Mouse (Mus musculus) left cerebral cortex, postnatal 14 days (tissue): ENCODE measurements around the gene Lmod1. TPM values are rescaled to one million over a fixed set of nuclear protein-coding genes. Genes with fewer than 3 reads are reported as not detected.

Experiments
- DNase-seq, 2 experiments: peaks; one replicate each; pipeline ENCODE4 v3.0.0; 2021 to 2022; ENCODE audit warnings: low spot score in 2 of 2, mixed read lengths in 1 of 2
- intact Hi-C: fragments of 180-260 bp; cut with DNase I; formaldehyde crosslinking; loops from one replicate; pipeline ENCODE4 v1.15.1; 2025
- long read RNA-seq, 2 experiments: library from polyadenylated mRNA; stranded (forward); transcript quantifications; one replicate each; pipeline ENCODE4 v2.0.0; 2021
- total RNA-seq, 2 experiments: library from RNA; stranded (reverse); gene quantifications; 2 replicates each; pipeline ENCODE4 v1.2.3; 2021

Lmod1 gene
- total RNA-seq: under 1 TPM; 0.34 to 0.72 TPM
- long read RNA-seq, experiment 1: 0 reads
- long read RNA-seq, experiment 2, partial matches to known transcripts: 1 of 1 reads
- long read RNA-seq, experiment 2, other reads (novel, unspliced or antisense): 0 of 1 reads

- intact Hi-C loops: no loop called here
- DNase-seq: peak; percentile 13 to 35
Measured at GRCm38 (mm10) chr1:135324571-135324970, at the start of gene Lmod1. Lmod1 (plus strand) TSS chr1:135324807.

- intact Hi-C loops: loop anchor here (2.0 kb wide), 1 partner anchor 88 kb away; no protein-coding TSS in a partner anchor
- DNase-seq: peak; percentile 58 to 62
Measured at GRCm38 (mm10) chr1:135280646-135281045, 44.0 kb upstream of the Lmod1 start.

DNA sequence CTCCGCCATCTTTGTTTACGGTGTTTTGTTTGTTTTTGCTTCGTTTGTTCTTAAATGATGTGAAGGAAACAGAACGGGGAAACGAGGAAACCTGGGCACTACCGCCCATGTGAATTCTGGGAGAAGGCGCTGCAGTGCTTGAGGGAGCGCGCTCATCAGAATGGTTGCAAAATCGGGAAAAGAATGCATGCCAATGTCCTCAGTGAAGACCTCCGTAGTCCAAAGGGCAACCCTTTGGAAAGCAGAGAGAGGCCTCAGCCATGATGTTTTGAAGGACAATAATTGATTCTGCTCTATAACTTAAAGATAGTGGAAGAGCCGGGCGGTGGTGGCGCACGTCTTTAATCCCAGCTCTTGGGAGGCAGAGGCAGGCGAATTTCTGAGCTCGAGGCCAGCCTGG, 42.8 kb upstream of the Lmod1 start:
- DNase-seq: no peak
- intact Hi-C loops: loop anchor here (2.0 kb wide), 1 partner anchor 87 kb away; no protein-coding TSS in a partner anchor

- DNase-seq: peak in 1 of 2 experiments; percentile 15
- intact Hi-C loops: no loop called here
Measured at GRCm38 (mm10) chr1:135282536-135283286, 41.9 kb upstream of the Lmod1 start.

GRCm38 (mm10) chr1:135283287-135283825, 41.3 kb upstream of the Lmod1 start:
- DNase-seq: peak; percentile 41 to 52
- intact Hi-C loops: no loop called here

- intact Hi-C loops: no loop called here
- DNase-seq: peak; percentile 40 to 66
Measured at GRCm38 (mm10) chr1:135283826-135284291, 40.7 kb upstream of the Lmod1 start, which contains the start of gene Rnpep. Rnpep (minus strand) TSS chr1:135284084.

- intact Hi-C loops: no loop called here
- DNase-seq: no peak
Measured at GRCm38 (mm10) chr1:135286311-135286710, 38.3 kb upstream of the Lmod1 start.

DNA sequence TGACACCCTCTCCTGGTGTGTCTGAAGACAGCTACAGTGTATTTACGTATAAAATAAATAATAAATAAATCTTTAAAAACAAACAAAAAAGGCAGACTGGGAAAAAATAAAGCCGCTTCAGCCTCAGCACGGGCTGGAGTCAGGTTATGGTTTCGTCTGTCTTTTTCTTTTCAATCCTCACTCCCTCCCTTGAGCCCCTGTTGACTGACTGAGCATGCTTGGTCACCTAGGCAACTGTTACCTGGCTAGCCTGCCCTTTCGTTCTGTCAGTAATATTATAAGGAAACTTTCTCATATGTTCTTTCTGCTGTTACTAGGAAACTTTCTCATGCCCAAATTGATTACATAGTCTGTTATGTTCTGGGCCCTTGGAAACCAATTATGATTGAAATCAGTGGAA, 33.7 kb upstream of the Lmod1 start:
- DNase-seq: no peak
- intact Hi-C loops: no loop called here

GRCm38 (mm10) chr1:135311356-135311755, 13.3 kb upstream of the Lmod1 start:
- intact Hi-C loops: loop anchor here (5.0 kb wide), 1 partner anchor 51 kb away; no protein-coding TSS in a partner anchor

DNA sequence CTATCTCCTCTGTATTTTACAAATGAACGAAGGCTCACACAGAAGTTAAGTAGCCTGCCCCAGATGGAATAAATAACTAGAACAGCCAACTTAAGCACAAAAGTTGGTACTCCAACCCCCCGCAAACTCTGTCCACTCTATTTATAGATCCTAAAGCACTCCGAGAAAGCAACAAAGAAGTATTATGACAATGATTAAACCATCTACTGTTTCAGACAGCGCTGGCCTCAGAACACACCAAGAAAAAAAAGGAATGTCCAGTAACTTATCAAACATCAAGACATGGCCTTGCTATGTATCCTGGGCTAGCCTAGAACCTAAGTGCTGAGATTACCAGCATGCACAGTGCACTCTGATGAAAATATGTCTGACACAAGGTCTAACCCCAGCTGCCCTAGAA, 12.4 kb upstream of the Lmod1 start:
- no peak for DNase-seq
- intact Hi-C loops: loop anchor here (5.0 kb wide), 1 partner anchor 50 kb away; no protein-coding TSS in a partner anchor

More at GRCm38 (mm10) chr1:135311356-135311755, 13.3 kb upstream of the Lmod1 start:
- no peak for DNase-seq

DNA sequence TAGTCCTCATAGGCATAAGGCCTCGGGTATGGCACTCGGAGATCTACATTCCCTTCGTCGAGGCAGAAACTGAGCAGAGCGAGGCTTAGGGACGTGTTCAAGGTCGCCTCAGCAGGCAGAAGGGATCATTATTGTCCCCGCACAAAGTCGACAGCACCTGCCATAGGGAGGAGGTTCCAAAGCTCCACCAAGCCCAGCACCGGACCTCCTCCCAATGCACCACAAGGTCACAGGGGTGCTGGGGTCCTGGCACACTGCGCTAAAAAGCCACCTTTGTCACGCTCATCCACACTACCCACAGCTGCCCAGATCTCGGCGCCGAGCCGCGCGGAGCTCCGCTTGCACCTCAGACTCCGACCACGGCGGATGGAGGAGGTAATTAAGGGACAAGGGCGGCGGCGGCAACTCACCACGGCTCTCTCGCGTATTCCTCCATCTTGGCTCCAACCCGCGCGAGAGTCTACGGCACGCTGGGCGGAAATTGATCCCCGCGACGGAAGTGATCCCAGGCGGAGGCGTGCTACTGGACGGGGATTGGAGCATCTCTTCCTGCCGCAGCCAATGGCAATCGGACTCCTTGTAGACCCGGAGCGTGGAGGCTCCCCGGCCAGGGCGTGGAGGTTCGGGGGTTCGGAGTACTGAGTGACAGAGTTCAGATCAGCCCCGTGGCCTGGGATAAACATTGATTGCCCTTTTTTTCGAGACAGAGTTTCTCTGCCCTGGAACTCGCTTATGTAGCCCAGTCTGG, 11.1 kb upstream of the Lmod1 start, which contains the start of gene Timm17a:
Gene Timm17a, minus strand, starts transcription at position 495 of the 748 bp plus-strand sequence.
- intact Hi-C loops: loop anchor here (5.0 kb wide), 1 partner anchor 49 kb away; no protein-coding TSS in a partner anchor
- peak; percentile 95 to 96 for DNase-seq

DNA sequence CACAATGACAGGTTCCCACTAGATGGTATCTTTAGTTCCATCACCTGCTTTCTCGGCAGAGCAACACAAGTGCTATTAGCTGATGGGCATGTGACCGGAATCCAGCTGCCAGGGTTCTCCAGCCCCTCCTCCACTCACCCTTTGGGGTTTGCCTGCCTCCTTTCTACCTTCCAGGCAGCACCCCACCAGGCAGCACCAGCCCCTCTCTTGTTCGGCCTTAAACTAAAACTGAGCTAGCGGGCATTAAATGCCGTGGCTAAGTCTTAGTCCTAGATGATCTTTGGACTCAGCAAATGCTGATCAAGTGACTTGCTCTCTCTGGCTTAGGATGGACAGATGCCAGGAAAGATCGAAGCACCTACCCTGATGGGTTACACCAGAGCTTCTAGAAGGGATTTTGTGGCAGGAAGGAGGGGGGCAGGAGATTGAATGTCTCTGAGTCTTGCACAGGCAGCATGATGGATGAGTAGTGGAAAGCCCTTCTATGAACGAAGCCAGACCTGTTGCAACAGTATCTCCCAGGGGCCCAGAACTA, 1.2 kb upstream of the Lmod1 start:
- no peak for DNase-seq
- intact Hi-C loops: no loop called here

DNA sequence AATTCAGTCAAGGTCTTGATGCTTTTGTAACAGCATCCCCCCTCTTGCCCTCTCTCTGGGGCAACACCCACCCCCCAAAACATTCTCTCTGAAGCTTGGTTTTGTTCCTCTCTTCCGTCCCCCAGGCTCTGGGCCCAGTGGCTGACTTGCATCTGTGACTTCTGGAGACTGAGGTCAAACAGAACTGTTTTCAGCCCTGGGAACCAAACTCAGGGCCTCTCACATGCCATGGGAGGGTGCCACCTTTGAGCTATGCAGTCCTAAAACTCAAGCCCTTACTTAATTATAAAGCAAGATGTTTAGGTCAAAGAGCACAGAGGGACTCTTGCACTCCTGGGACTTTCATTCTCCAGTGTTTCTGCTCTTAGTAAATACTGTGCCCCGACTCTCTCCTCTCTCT, 1.3 kb downstream of the Lmod1 start:
- DNase-seq: no peak
- intact Hi-C loops: no loop called here

- no peak for DNase-seq
- intact Hi-C loops: no loop called here
Measured at GRCm38 (mm10) chr1:135328368-135328767, 3.8 kb downstream of the Lmod1 start.

DNA sequence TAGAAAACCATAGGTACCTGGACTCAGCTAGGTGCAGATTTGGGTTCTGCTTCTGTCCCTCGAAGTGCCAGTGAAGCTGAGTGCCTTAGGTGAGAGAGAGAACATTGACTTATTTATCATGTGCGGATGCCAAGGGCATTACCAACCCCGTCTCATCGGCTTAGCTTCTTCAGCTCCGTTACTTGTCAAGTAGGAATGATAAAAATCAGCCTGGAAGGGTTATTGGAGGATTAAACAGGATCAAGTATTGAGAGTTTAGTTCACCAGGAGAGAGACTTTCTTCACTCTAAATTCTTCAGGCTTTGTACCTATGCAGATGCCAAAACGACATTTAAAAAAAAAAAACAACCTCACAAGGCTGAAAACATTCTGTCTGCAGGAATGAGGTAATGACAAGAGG, 6.0 kb downstream of the Lmod1 start:
- no peak for DNase-seq
- intact Hi-C loops: no loop called here

- intact Hi-C loops: no loop called here
- DNase-seq: no peak
Measured at GRCm38 (mm10) chr1:135341947-135342346, 17.3 kb downstream of the Lmod1 start.

DNA sequence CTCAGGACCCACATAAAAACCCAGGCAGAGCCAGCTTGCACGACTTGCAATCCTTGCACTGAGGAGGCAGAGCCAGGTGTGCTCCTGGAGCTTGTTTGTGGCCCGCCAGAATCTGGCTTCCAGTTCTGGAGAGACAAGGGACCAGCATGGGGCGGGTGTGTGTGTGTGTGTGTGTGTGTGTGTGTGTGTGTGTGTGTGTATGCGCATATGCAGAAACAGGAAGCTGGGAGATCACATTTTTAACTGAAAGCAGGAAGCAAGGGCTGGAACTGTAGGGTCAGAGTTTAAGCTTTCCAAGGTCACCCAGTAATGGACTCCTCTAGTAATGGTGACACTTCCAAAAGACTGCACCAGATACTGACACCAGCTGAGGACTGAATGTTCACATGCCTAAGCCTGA, 19.4 kb downstream of the Lmod1 start:
- intact Hi-C loops: no loop called here
- DNase-seq: no peak

DNA sequence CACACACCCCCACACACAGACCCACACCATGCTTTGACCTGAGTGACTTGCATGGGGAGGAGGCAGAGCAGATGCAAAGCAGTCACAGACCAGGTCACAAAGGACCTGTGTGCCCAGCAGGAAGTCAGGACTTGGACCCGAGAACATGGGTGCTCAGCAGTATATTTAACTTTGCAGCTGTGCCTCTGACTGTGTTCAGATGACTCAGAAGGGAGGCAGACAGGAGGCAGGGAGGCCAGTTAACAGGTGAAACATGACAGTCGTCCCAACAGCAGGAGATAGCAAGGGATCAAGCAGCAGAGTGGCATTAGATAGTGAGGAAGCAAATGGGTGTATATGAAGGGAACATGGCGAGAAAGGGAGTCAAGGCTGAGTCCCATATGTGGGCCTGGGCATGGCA, 22.3 kb downstream of the Lmod1 start:
- DNase-seq: no peak
- intact Hi-C loops: no loop called here

DNA sequence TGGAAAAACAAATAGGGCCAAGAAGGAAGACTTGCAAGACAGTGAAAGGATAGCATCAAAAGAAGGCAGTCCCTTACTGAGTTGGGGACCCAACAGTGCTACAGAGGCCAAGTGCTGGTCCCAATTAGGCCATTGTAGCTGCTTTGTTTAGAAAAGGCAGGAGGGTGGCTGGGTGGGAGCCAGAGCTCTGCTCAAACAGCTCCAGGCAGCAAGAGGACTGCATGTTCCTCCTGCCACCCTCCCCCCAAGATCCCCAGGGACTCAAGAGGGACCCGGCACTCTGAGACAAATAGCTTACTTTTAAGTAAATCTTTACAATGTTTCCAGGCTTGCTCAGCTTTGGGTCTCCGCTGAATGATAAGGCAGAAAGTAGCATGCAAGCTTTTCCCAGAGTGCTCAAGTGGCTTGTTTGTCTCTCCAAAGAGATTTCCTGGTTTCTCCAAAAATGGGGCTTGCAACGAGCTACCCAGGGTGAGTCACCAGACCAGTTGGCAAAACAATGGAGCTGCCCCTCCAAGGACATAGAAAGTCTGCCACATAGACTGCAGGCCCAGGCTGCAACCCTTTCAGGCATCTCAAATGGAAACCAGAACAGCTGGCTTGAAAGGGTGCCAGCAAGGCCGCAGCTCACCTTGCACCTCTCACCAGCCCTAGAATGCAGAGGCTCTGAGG, 23.0 kb downstream of the Lmod1 start:
- DNase-seq: peak; percentile 58 to 73
- intact Hi-C loops: no loop called here
